Mouse (Mus musculus) midbrain, postnatal 0 days (tissue): ENCODE results near the gene Syt1. TPM values are rescaled to one million over a fixed set of nuclear protein-coding genes. Genes with fewer than 3 reads are reported as not detected.

ENCODE experiments used
- ATAC-seq: fragments of 200-750 bp; cut with Nextera tagmentation; 2 replicates; pipeline ENCODE4 v1.8.0; 2017; ENCODE audit warnings: moderate number of reproducible peaks, mild to moderate bottlenecking, moderate TSS enrichment, moderate library complexity; ENCODE audit not compliant: low FRiP score
- DNase-seq: peaks from one replicate; pipeline ENCODE4 v3.0.0-alpha.2; 2015; ENCODE audit warnings: low spot score
- H3K27ac ChIP-seq: fragments of 300-500 bp; sonication (generic); 2 replicates; pipeline ENCODE4 v1.5.1; 2014; ENCODE audit warnings: low read depth, mild to moderate bottlenecking, low read length, mixed read lengths
- H3K27me3 ChIP-seq: fragments of 300-500 bp; sonication (generic); 2 replicates; pipeline ENCODE4 v1.6.1; 2014; ENCODE audit warnings: low read length, control low read depth, mixed read lengths; ENCODE audit not compliant: insufficient read depth
- H3K36me3 ChIP-seq: fragments of 300-500 bp; sonication (generic); 2 replicates; pipeline ENCODE4 v1.6.1; 2014; ENCODE audit warnings: low read length, control low read depth, mixed read lengths; ENCODE audit not compliant: insufficient read depth
- H3K4me1 ChIP-seq: fragments of 300-500 bp; sonication (generic); 2 replicates; pipeline ENCODE4 v1.6.1; 2014; ENCODE audit warnings: mild to moderate bottlenecking, control low read depth, antibody characterized with exemption, low read length, mixed read lengths; ENCODE audit not compliant: insufficient read depth
- H3K4me2 ChIP-seq: fragments of 300-500 bp; sonication (generic); 2 replicates; pipeline ENCODE4 v1.6.1; 2014; ENCODE audit warnings: low read depth, mild to moderate bottlenecking, low read length, mixed read lengths; ENCODE audit not compliant: poor library complexity, severe bottlenecking
- H3K4me3 ChIP-seq: fragments of 300-500 bp; sonication (generic); 2 replicates; pipeline ENCODE4 v1.5.1; 2014; ENCODE audit warnings: low read depth, mild to moderate bottlenecking, low read length, moderate library complexity
- H3K9ac ChIP-seq: fragments of 300-500 bp; sonication (generic); replicated peaks from 2 replicates; pipeline ENCODE4 v1.6.1; 2014; ENCODE audit warnings: mild to moderate bottlenecking, low read length, moderate library complexity, mixed read lengths; ENCODE audit not compliant: poor library complexity, severe bottlenecking
- H3K9me3 ChIP-seq: fragments of 300-500 bp; sonication (generic); 2 replicates; pipeline ENCODE4 v1.6.1; 2016; ENCODE audit warnings: low read length, control low read depth
- CTCF ChIP-seq: IDR thresholded peaks from 2 replicates; pipeline ENCODE4 v1.5.1; 2016; ENCODE audit warnings: antibody characterized with exemption, mild to moderate bottlenecking
- WGBS: fragments of 180-500 bp; shearing (Covaris S2); extraction: QIAGEN DNeasy Blood & Tissue Kit; methylation state at CpG from one replicate; pipeline ENCODE4 v1.1.7; 2014; 5-methylcytosine and 5-hydroxymethylcytosine counted together
- polyA plus RNA-seq: library from polyadenylated mRNA; unstranded; fragments of >200 nt; fragmentation: Nextera tagmentation; extraction: Ambion mirVana; gene quantifications from 2 replicates; pipeline ENCODE4 v1.2.1, GENCODE M21; 2015
- total RNA-seq: library from RNA; depleted of rRNA; stranded (reverse); fragments of >200 nt; gene quantifications from 2 replicates; pipeline ENCODE4 v1.2.3, GENCODE M21; 2014

Syt1 gene
- total and polyA plus RNA-seq, 2 experiments from 2014 or later = 111 to 141 TPM

DNA sequence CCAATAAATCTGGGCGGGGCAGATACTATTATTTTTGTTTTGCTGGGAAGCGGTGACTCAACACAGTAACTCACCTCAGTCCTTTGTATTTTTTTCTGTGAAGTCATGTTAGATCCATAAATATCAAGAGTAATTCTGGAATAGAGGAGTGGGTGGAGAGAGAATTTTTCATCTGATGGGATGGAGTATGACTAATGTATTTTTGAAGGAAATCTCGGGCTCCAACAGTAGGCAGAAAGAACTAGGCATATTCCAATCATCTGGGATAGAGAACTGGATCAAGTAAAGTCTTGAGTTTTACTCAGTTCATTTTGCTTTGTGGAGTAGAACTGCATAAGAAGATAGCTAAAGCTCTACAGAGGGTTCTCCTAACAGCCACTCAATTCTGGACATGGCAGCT, 465.1 kb downstream of the Syt1 start:
- H3K4me2 ChIP-seq = no peak overlapping the region
- no peak overlapping the region for H3K4me3 ChIP-seq
- ATAC-seq = no peak
- no peaks in the 10 kb centered on the region for H3K27me3 ChIP-seq
- WGBS = 94% methylated on average over 3 of the region's 3 CpGs
- H3K36me3 ChIP-seq = no peaks in the 10 kb centered on the region
- no peaks in the 10 kb centered on the region for H3K4me1 ChIP-seq
- H3K9me3 ChIP-seq = no peaks in the 10 kb centered on the region
- TF ChIP-seq CTCF = no peak
- no peak for DNase-seq
- no peak overlapping the region for H3K27ac ChIP-seq
- H3K9ac ChIP-seq = no peak overlapping the region

DNA sequence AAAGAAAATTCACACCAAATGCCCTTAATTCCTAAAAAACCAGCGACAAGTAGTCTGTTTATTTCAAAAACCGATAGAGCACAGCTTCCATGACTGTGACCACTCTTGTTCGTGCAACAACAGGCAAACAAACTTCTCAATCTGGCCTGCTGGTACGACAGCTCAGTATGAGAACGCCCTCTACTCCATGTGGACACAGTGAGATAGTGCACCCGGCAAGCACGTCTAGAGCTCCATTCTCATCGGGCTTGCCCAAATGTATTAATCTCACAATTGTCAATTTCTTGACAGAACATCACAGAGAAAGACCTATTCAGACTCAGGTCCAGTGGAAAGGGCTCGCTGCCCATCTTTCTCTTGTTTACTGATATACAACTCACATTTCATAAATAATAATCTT, 469.2 kb downstream of the Syt1 start:
- Histone ChIP-seq H3K27me3 (no peaks in the 10 kb centered on the region), H3K4me1 (no peaks in the 10 kb centered on the region), H3K9me3 (no peaks in the 10 kb centered on the region), H3K4me3 (no peak overlapping the region), H3K36me3 (no peaks in the 10 kb centered on the region), H3K27ac (no peak overlapping the region), H3K4me2 (no peak overlapping the region), H3K9ac (no peak overlapping the region)
- 83% methylated on average over 9 of the region's 9 CpGs for WGBS
- ATAC-seq = no peak
- peak; percentile 13; the same call in 1 of the 2 replicates for TF ChIP-seq CTCF
- no peak for DNase-seq

DNA sequence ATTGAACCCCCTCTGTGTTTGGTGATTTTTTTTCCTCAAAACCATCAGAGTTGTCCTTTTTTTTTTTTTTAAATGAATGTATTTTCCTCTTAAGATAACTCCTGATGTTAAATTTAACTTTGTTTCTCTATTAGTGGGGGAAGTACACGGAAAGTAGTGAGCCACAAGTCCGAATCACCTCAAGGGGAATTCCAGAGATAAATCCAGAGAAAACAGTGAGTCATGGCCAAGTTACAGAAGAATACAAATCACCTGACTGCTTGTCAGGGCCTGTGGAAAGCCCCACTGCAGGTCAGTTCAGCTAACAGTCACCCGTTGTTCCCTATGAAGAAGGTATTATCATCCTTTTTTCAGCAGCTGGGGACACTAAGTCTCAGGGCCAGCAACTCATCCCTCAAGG, 472.2 kb downstream of the Syt1 start:
- DNase-seq = no peak
- Histone ChIP-seq H3K4me3 (no peak overlapping the region), H3K9ac (no peak overlapping the region), H3K36me3 (no peaks in the 10 kb centered on the region), H3K4me1 (no peaks in the 10 kb centered on the region), H3K27ac (no peak overlapping the region), H3K4me2 (no peak overlapping the region), H3K27me3 (no peaks in the 10 kb centered on the region), H3K9me3 (no peaks in the 10 kb centered on the region)
- ATAC-seq = no peak
- 91% methylated on average over 3 of the region's 3 CpGs for WGBS
- no peak for TF ChIP-seq CTCF

DNA sequence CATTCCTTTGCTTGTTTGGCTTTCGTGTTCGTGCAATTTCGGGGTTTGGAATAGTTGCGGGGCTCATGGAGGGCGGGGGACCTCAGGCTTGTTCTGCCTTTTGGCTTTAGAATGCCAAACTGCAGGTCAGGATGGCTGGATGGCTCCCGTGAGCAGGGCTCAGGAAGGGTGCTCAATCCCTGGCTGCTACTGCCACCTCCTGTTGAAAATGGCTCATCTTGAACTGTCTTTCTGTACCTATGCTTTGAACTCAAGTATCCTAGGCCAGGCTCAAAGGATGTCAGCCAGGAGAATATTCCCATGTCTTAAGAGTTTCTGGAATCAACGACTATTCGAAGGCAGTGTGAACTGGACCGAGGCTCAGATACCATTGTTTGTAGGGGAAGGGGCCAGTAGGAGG, 473.1 kb downstream of the Syt1 start:
- peak; percentile 50 for TF ChIP-seq CTCF
- DNase-seq = no peak

DNA sequence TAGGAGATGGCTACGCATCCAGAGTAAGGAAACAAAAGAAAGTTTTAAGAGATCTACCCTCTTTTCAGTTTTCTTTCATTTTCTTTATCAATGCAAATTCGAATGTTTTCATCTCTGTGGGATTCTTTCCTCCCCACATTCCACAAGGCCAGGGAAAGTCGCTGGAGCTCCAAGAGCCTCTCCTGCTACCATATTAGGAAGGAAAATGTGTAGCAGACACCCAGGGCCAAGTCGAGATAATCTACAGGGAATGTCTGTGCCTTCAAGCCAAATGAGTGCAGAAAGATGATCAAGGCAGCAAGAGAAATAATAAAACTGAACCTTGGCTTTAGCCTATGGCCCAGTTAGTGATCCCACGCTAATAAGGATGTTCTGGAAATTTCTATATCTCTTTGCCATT, 474.9 kb downstream of the Syt1 start:
- no peak overlapping the region for H3K27ac ChIP-seq
- 32% methylated on average over 5 of the region's 5 CpGs for WGBS

More for the DNA sequence above, 473.1 kb downstream of the Syt1 start:
- H3K4me3 ChIP-seq = no peak overlapping the region
- no peaks in the 10 kb centered on the region for H3K27me3 ChIP-seq
- no peaks in the 10 kb centered on the region for H3K4me1 ChIP-seq
- no peak overlapping the region for H3K9ac ChIP-seq
- H3K36me3 ChIP-seq = no peaks in the 10 kb centered on the region
- H3K4me2 ChIP-seq = no peak overlapping the region
- no peak for ATAC-seq
- no peak overlapping the region for H3K27ac ChIP-seq
- H3K9me3 ChIP-seq = no peaks in the 10 kb centered on the region
- 71% methylated on average over 9 of the region's 9 CpGs for WGBS

DNA sequence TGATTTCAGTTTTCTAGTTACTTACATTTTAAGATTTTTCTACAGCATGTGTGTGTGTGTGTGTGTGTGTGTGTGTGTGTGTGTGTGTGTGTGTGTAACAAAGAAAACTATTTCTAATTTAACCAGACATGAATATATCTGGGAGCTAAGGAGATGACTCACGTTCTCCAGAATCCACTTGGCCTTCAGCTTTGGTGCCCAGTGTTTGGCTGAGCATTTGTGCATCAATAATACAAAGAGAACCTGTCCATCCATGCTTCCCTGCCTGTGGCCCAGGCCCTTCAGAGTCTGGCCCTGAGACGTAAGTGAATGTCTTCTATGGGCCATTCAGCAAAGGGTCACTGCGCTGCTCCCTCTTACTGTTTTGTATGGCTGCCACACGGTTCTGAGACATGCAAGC, 476.7 kb downstream of the Syt1 start:
- no peak for TF ChIP-seq CTCF
- Histone ChIP-seq H3K27me3 (no peaks in the 10 kb centered on the region), H3K4me1 (no peaks in the 10 kb centered on the region), H3K27ac (no peak overlapping the region), H3K4me3 (no peak overlapping the region), H3K9ac (no peak overlapping the region), H3K9me3 (no peaks in the 10 kb centered on the region), H3K4me2 (no peak overlapping the region), H3K36me3 (no peaks in the 10 kb centered on the region)
- DNase-seq = no peak
- 86% methylated on average over 4 of the region's 4 CpGs for WGBS
- no peak for ATAC-seq

More for the DNA sequence above, 474.9 kb downstream of the Syt1 start:
- no peak overlapping the region for H3K9ac ChIP-seq
- no peaks in the 10 kb centered on the region for H3K9me3 ChIP-seq
- H3K27me3 ChIP-seq = no peaks in the 10 kb centered on the region
- H3K4me1 ChIP-seq = no peaks in the 10 kb centered on the region
- DNase-seq (no peak), ATAC-seq (no peak)
- no peaks in the 10 kb centered on the region for H3K36me3 ChIP-seq
- no peak for TF ChIP-seq CTCF
- no peak overlapping the region for H3K4me3 ChIP-seq
- no peak overlapping the region for H3K4me2 ChIP-seq
